Mouse (Mus musculus): ENCODE measurements around the gene Stxbp3.

Gene Stxbp3

GRCm38 (mm10) chr3:108796386-108796785 lies 43.9 kb downstream of the Stxbp3 start:
- no peak for DNase-seq (ENCODE audit: low spot score in 2 of 2)

- no peak for DNase-seq (ENCODE audit: low spot score in 2 of 2)
These were observed 44.6 kb downstream of the Stxbp3 start for GRCm38 (mm10) chr3:108795554-108796299.

DNA sequence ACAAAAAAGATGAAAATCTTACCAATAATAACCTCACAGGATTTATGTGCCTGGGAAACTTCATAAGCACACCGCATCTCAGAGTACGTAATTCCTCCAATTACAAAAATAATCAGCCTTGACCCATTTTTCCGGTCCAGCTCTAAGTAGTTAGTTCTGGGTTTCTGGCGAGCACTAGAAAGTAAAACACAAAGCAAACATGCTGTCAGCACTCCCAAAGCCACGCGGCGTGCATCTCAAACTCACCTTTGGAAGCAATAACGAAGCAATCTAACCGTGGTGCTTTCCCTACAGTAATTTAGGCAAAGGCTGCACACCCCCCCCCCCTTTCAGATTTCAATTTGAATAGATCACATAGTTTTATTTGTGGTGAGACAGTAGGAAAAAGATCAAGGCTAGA lies 45.5 kb downstream of the Stxbp3 start:
- no peak for DNase-seq (ENCODE audit: low spot score in 2 of 2)

GRCm38 (mm10) chr3:108792420-108792819 lies 47.9 kb downstream of the Stxbp3 start:
- DNase-seq (ENCODE audit: low spot score in 2 of 2) = no peak

- no peak for DNase-seq (ENCODE audit: low spot score in 2 of 2)
These were observed 49.1 kb downstream of the Stxbp3 start for GRCm38 (mm10) chr3:108791054-108791706.

- no peak for DNase-seq (ENCODE audit: low spot score in 2 of 2)
These were observed 49.8 kb downstream of the Stxbp3 start for GRCm38 (mm10) chr3:108790499-108790898.

DNA sequence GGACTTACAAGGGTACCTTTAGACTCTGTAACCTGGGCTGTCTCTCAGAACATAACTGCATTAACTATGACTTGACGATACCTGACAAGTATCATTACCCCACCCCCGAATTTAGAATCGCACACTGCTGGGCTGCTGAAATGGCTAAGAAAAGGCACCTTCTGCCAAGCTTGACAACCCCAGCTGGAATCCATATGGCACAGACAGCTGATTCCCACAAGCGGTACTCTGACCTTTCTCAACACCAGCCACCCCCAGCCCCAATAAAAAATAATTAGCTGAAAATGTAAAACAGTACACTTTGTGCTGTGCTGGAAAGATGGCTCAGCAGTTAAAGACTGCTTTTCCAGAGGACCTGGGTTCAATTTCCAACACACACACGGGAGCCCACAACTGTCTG lies 51.0 kb downstream of the Stxbp3 start:
- no peak for DNase-seq (ENCODE audit: low spot score in 2 of 2)

GRCm38 (mm10) chr3:108788455-108788794 lies 51.9 kb downstream of the Stxbp3 start:
- no peak for DNase-seq (ENCODE audit: low spot score in 2 of 2)

DNA sequence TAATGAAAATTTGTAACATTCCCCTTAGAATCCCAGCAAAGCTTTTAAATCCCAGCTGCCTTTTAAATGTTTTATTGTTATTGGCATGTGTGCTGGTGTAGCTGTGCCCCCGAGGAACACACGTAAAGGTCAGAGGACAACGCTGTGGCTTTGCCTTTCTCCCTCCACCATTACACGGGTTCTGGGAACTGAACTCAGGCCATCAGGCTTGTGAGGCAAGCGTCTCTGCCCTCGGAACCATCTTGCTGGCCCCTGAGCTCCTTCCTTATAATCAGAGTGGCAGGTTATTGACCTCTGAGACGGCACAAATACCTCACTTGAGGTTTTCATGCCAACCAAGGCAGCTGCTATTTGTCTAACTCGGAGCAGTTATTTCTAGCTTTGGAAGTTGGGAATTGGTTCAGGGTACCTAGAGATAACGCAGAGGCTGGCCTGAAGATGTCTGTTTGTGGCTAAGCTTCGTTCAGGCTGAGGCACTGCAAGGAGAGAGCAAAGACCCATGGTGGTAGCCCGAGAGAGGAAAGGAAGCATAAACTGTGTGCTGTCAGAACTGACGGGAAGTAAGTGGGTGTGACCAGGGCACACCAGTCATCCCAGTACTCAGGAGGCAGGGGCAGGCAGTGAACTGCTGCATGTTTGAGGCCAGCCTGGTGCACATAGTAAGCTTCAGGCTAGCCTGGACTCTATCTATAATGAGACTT lies 52.4 kb downstream of the Stxbp3 start:
- DNase-seq (ENCODE audit: low spot score in 2 of 2) = no peak

DNA sequence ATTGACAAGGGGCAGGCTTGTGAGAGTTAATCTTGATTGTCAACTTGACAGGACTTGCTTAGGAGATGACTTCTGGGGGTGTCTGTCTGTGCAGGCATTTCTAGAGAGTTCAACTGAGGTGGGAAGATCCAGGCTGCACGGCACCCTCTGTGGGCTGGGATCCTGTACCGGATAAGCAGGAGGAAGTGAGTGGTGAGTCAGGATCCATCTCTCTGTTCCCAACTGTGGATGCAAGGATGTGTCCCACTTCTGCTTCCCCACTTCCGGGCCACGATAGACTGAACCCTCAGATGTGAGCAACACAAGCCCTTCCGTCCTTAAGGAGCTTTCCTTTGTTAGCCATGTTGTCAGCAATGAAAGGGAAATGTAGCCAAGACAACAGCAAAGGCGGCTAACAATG lies 53.8 kb downstream of the Stxbp3 start:
- DNase-seq (ENCODE audit: low spot score in 2 of 2) = no peak

DNA sequence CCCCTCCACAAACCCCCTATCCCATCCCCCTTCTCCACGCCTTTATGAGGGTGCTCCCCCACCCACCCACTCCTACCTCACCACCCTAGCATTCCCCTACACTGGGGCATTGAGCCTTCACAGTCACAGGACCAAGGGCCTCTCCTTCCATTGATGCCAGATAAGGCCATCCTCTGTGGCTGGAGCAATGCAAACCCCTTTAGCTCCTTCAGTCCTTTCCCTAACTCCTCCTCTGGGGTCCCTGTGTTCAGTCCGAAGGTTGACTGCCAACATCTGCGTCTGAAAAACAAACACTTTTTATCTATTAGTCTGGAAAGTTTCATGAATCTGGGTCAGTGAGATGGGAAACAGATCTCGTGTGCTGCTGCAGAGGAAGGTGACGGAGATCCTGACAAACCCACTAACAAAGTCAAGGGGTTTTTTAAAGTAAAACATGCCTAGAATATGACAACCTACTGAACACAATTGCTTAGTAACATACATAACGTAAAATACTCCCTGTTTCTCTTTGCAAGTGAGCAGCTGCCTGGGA lies 57.9 kb downstream of the Stxbp3 start:
- no peak for DNase-seq (ENCODE audit: low spot score in 2 of 2)

DNA sequence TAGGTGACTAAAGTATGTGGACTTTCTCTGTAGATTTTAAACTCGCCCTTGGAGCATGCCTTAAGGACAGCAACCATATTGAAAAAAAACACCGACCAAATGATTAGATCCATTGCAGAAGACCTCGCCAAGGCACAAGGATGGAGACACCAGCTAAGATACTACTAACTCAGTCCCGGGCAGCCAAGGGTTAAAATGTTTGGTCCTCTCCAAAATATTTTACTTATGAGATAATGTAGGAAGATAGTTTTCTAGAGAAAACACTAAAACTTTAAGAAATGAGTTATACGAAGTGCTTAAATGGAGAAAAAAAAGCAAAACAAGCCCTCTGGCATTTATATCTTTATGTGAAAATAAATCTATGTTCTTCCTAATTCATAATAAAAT lies 58.4 kb downstream of the Stxbp3 start:
- no peak for DNase-seq (ENCODE audit: low spot score in 2 of 2)

DNA sequence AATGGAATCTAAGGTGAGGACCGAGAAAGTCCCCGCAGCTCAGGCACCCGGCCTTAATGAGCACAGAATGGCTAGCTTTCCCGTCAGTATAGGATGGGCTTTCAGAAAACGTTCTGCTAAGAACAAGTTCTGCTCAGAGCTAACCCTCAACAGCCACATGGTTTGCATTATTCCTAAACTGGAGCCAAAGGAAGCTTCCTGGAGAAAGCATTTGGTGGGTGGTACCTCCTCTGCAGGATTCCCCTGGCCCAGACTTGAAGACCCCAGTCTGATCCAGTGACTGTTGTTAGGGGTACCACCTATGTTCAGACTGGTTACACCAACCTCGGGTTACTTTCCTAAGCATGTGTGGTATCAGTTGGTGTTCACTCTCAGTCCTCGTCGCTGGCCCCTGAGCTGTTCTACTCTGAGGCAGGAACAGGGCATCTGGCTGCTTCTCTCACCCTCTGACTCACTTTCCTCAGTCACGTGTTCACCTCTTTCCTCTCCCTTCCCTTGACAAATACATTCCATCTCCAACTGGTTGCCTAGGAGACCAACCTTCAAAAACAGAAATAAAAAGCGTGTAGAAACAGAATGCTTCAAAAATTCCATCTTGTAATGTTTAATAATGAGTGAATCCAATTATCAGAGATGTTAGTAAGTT lies 59.0 kb downstream of the Stxbp3 start:
- DNase-seq (ENCODE audit: low spot score in 2 of 2) = peak in 1 of 2 experiments; percentile 72

- DNase-seq (ENCODE audit: low spot score in 2 of 2) = peak in 1 of 2 experiments; percentile 57
These were observed 61.4 kb downstream of the Stxbp3 start for GRCm38 (mm10) chr3:108778761-108779540.

GRCm38 (mm10) chr3:108772811-108773210 lies 67.5 kb downstream of the Stxbp3 start:
- no peak for DNase-seq (ENCODE audit: low spot score in 2 of 2)

- DNase-seq (ENCODE audit: low spot score in 2 of 2) = peak; percentile 47 to 64
These were observed 68.1 kb downstream of the Stxbp3 start for GRCm38 (mm10) chr3:108772211-108772610.

GRCm38 (mm10) chr3:108770725-108771368 lies 69.5 kb downstream of the Stxbp3 start:
- peak in 1 of 2 experiments; percentile 45 for DNase-seq (ENCODE audit: low spot score in 2 of 2)

DNA sequence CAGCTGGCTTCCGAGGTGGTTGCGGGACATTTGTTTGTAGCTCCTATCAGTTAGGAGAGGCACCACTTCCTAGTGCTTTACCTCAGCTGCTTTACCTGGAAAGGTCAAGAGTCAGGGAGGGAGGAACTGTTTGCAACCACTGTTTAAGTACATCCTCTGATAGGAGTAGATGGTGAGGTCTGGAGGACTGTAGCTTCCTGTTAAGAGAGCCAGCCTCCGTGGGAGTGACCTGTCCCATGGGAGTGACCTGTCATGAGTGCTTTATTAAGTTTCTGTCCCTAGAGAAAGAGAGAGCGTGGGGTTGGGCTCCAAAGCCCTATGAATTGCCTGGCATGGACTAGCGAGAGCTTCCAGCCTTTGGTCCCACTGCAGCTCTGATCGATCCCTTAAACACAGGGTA lies 70.8 kb downstream of the Stxbp3 start:
- no peak for DNase-seq (ENCODE audit: low spot score in 2 of 2)

DNA sequence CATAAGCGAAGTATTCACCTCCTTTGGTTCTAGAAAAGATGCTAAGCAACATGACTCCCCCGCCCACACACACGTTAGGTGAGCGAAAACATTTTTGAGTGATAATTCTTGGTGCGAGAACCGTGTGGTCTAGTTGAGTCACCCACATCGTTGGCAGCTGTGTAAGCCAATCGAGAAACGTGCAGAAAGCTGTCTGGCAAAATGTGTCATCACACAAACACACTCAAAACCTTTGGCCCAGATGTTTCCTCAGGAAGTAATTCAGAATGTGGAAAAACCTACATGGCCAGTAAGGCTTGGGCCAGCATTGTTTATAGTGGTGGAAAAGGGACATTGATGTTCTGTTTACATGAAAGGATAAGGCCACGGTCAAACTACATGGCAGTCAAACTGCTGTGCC lies 72.9 kb downstream of the Stxbp3 start:
- no peak for DNase-seq (ENCODE audit: low spot score in 2 of 2)

DNA sequence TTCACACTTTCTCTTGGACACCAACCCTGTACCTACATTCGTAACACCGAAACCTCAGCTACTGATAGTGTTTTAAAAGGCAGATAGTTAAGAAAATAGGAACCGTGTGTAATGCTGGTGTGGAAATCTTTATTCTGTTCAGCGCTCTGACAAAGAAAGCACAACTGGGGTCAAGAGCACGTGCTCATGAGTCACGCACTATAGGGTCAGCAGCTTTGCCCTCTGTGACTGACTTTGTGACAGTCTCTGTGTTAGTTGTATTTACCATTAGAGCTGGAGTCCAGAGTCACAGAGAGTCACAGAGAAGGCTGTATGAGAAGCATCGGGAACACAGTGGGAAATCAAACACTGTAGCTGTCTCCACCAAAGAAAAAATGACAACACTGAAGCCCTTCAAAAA lies 73.4 kb downstream of the Stxbp3 start:
- DNase-seq (ENCODE audit: low spot score in 2 of 2) = no peak

- no peak for DNase-seq (ENCODE audit: low spot score in 2 of 2)
These were observed 74.8 kb downstream of the Stxbp3 start for GRCm38 (mm10) chr3:108765476-108765875.

Data from urinary bladder, adult 18-20 months (tissue).